Mouse (Mus musculus): ENCODE measurements around the gene Arhgap1. TPM values are rescaled to one million over a fixed set of nuclear protein-coding genes. Genes with fewer than 3 reads are reported as not detected.

Arhgap1 gene
- polyA plus RNA-seq, 1 experiment from 2014 or later, result 149 TPM

GRCm38 (mm10) chr2:91630384-91630783 is 19.3 kb upstream of the Arhgap1 start:
- H3K4me1 ChIP-seq (replicated peaks; ENCODE audit: control insufficient read depth, insufficient read depth, low read length), result no peaks in the 10 kb centered on the region
- H3K9me3 ChIP-seq (ENCODE audit: control insufficient read depth, low read length), result no peaks in the 10 kb centered on the region
- no peak for DNase-seq (ENCODE audit: low spot score)
- no peaks in the 10 kb centered on the region for H3K36me3 ChIP-seq (ENCODE audit: control insufficient read depth, insufficient read depth, low read length)
- H3K27me3 ChIP-seq (replicated peaks; ENCODE audit: control insufficient read depth, insufficient read depth, low read length), result no peaks in the 10 kb centered on the region
- no peak for ATAC-seq (replicated peaks; ENCODE audit: low FRiP score, low TSS enrichment, low read depth)
- H3K9ac ChIP-seq (ENCODE audit: low read length), result no peak overlapping the region
- no peak overlapping the region for H3K4me2 ChIP-seq (ENCODE audit: low read length)
- 90% methylated on average over 12 of the region's 12 CpGs for WGBS
- no peak overlapping the region for H3K27ac ChIP-seq (ENCODE audit: low read depth)
- H3K4me3 ChIP-seq (ENCODE audit: low read depth, low read length), result no peak overlapping the region

GRCm38 (mm10) chr2:91631826-91632225 is 17.8 kb upstream of the Arhgap1 start:
- DNase-seq (ENCODE audit: low spot score) (no peak), ATAC-seq (replicated peaks; ENCODE audit: low FRiP score, low TSS enrichment, low read depth) (no peak)
- H3K4me1 ChIP-seq (replicated peaks; ENCODE audit: control insufficient read depth, insufficient read depth, low read length), result no peaks in the 10 kb centered on the region
- H3K4me2 ChIP-seq (ENCODE audit: low read length), result no peak overlapping the region
- H3K9ac ChIP-seq (ENCODE audit: low read length), result no peak overlapping the region
- H3K36me3 ChIP-seq (ENCODE audit: control insufficient read depth, insufficient read depth, low read length), result no peaks in the 10 kb centered on the region
- no peaks in the 10 kb centered on the region for H3K27me3 ChIP-seq (replicated peaks; ENCODE audit: control insufficient read depth, insufficient read depth, low read length)
- H3K9me3 ChIP-seq (ENCODE audit: control insufficient read depth, low read length), result no peaks in the 10 kb centered on the region
- H3K4me3 ChIP-seq (ENCODE audit: low read depth, low read length), result no peak overlapping the region
- no peak overlapping the region for H3K27ac ChIP-seq (ENCODE audit: low read depth)
- WGBS, result 81% methylated on average over 5 of the region's 5 CpGs

GRCm38 (mm10) chr2:91632316-91632715 is 17.3 kb upstream of the Arhgap1 start:
- Histone ChIP-seq H3K9ac (ENCODE audit: low read length) (no peak overlapping the region), H3K27ac (ENCODE audit: low read depth) (no peak overlapping the region), H3K4me2 (ENCODE audit: low read length) (no peak overlapping the region), H3K4me1 (replicated peaks; ENCODE audit: control insufficient read depth, insufficient read depth, low read length) (no peaks in the 10 kb centered on the region), H3K4me3 (ENCODE audit: low read depth, low read length) (no peak overlapping the region), H3K27me3 (replicated peaks; ENCODE audit: control insufficient read depth, insufficient read depth, low read length) (no peaks in the 10 kb centered on the region), H3K9me3 (ENCODE audit: control insufficient read depth, low read length) (no peaks in the 10 kb centered on the region), H3K36me3 (ENCODE audit: control insufficient read depth, insufficient read depth, low read length) (no peaks in the 10 kb centered on the region)
- DNase-seq (ENCODE audit: low spot score) (no peak), ATAC-seq (replicated peaks; ENCODE audit: low FRiP score, low TSS enrichment, low read depth) (no peak)
- 78% methylated on average over 5 of the region's 5 CpGs for WGBS

- H3K27ac ChIP-seq (ENCODE audit: low read depth), result no peak overlapping the region
- H3K4me3 ChIP-seq (ENCODE audit: low read depth, low read length), result no peak overlapping the region
- H3K9ac ChIP-seq (ENCODE audit: low read length), result no peak overlapping the region
- no peaks in the 10 kb centered on the region for H3K9me3 ChIP-seq (ENCODE audit: control insufficient read depth, low read length)
- H3K4me2 ChIP-seq (ENCODE audit: low read length), result no peak overlapping the region
- H3K36me3 ChIP-seq (ENCODE audit: control insufficient read depth, insufficient read depth, low read length), result no peaks in the 10 kb centered on the region
- WGBS, result 71% methylated on average over 12 of the region's 12 CpGs
- ATAC-seq (replicated peaks; ENCODE audit: low FRiP score, low TSS enrichment, low read depth) (no peak), DNase-seq (ENCODE audit: low spot score) (no peak)
- H3K27me3 ChIP-seq (replicated peaks; ENCODE audit: control insufficient read depth, insufficient read depth, low read length), result no peaks in the 10 kb centered on the region
- no peaks in the 10 kb centered on the region for H3K4me1 ChIP-seq (replicated peaks; ENCODE audit: control insufficient read depth, insufficient read depth, low read length)
Observed at GRCm38 (mm10) chr2:91633334-91633977, 16.2 kb upstream of the Arhgap1 start.

GRCm38 (mm10) chr2:91634841-91635240 is 14.8 kb upstream of the Arhgap1 start:
- DNase-seq (ENCODE audit: low spot score), result no peak
- Histone ChIP-seq H3K4me3 (ENCODE audit: low read depth, low read length) (no peak overlapping the region), H3K36me3 (ENCODE audit: control insufficient read depth, insufficient read depth, low read length) (no peaks in the 10 kb centered on the region), H3K27me3 (replicated peaks; ENCODE audit: control insufficient read depth, insufficient read depth, low read length) (no peaks in the 10 kb centered on the region), H3K9me3 (ENCODE audit: control insufficient read depth, low read length) (no peaks in the 10 kb centered on the region), H3K4me1 (replicated peaks; ENCODE audit: control insufficient read depth, insufficient read depth, low read length) (no peaks in the 10 kb centered on the region), H3K9ac (ENCODE audit: low read length) (no peak overlapping the region), H3K27ac (ENCODE audit: low read depth) (no peak overlapping the region), H3K4me2 (ENCODE audit: low read length) (no peak overlapping the region)
- WGBS, result 80% methylated on average over 9 of the region's 9 CpGs
- ATAC-seq (replicated peaks; ENCODE audit: low FRiP score, low TSS enrichment, low read depth), result no peak

GRCm38 (mm10) chr2:91635486-91635885 is 14.2 kb upstream of the Arhgap1 start:
- no peaks in the 10 kb centered on the region for H3K27me3 ChIP-seq (replicated peaks; ENCODE audit: control insufficient read depth, insufficient read depth, low read length)
- no peak overlapping the region for H3K9ac ChIP-seq (ENCODE audit: low read length)
- ATAC-seq (replicated peaks; ENCODE audit: low FRiP score, low TSS enrichment, low read depth) (no peak), DNase-seq (ENCODE audit: low spot score) (no peak)
- no peak overlapping the region for H3K4me2 ChIP-seq (ENCODE audit: low read length)
- H3K4me3 ChIP-seq (ENCODE audit: low read depth, low read length), result no peak overlapping the region
- H3K36me3 ChIP-seq (ENCODE audit: control insufficient read depth, insufficient read depth, low read length), result no peaks in the 10 kb centered on the region
- no peaks in the 10 kb centered on the region for H3K4me1 ChIP-seq (replicated peaks; ENCODE audit: control insufficient read depth, insufficient read depth, low read length)
- no peaks in the 10 kb centered on the region for H3K9me3 ChIP-seq (ENCODE audit: control insufficient read depth, low read length)
- WGBS, result 90% methylated on average over 11 of the region's 11 CpGs
- H3K27ac ChIP-seq (ENCODE audit: low read depth), result no peak overlapping the region

GRCm38 (mm10) chr2:91636229-91636628 is 13.4 kb upstream of the Arhgap1 start, which contains the start of gene F2:
Gene F2, minus strand, starts transcription at chr2:91636414.
- Histone ChIP-seq H3K27me3 (replicated peaks; ENCODE audit: control insufficient read depth, insufficient read depth, low read length) (no peaks in the 10 kb centered on the region), H3K4me2 (ENCODE audit: low read length) (no peak within 1 kb of the TSS), H3K4me3 (ENCODE audit: low read depth, low read length) (no peak within 1 kb of the TSS), H3K27ac (ENCODE audit: low read depth) (no peak within 1 kb of the TSS), H3K4me1 (replicated peaks; ENCODE audit: control insufficient read depth, insufficient read depth, low read length) (no peaks in the 10 kb centered on the region), H3K9me3 (ENCODE audit: control insufficient read depth, low read length) (no peaks in the 10 kb centered on the region), H3K9ac (ENCODE audit: low read length) (no peak within 1 kb of the TSS), H3K36me3 (ENCODE audit: control insufficient read depth, insufficient read depth, low read length) (no peaks in the 10 kb centered on the region)
- DNase-seq (ENCODE audit: low spot score), result no peak
- 81% methylated on average over 8 of the region's 8 CpGs for whole genome bisulfite sequencing
- ATAC-seq (replicated peaks; ENCODE audit: low FRiP score, low TSS enrichment, low read depth), result no peak

GRCm38 (mm10) chr2:91636727-91637338 is 12.8 kb upstream of the Arhgap1 start:
- no peaks in the 10 kb centered on the region for H3K27me3 ChIP-seq (replicated peaks; ENCODE audit: control insufficient read depth, insufficient read depth, low read length)
- no peaks in the 10 kb centered on the region for H3K36me3 ChIP-seq (ENCODE audit: control insufficient read depth, insufficient read depth, low read length)
- H3K27ac ChIP-seq (ENCODE audit: low read depth), result no peak overlapping the region
- H3K9ac ChIP-seq (ENCODE audit: low read length), result no peak overlapping the region
- 73% methylated on average over 5 of the region's 5 CpGs for WGBS
- no peak overlapping the region for H3K4me2 ChIP-seq (ENCODE audit: low read length)
- H3K4me1 ChIP-seq (replicated peaks; ENCODE audit: control insufficient read depth, insufficient read depth, low read length), result no peaks in the 10 kb centered on the region
- no peak for DNase-seq (ENCODE audit: low spot score)
- no peak; the same call in 1 of the 2 replicates for ATAC-seq (replicated peaks; ENCODE audit: low FRiP score, low TSS enrichment, low read depth)
- no peaks in the 10 kb centered on the region for H3K9me3 ChIP-seq (ENCODE audit: control insufficient read depth, low read length)
- H3K4me3 ChIP-seq (ENCODE audit: low read depth, low read length), result no peak overlapping the region

GRCm38 (mm10) chr2:91638931-91639330 is 10.7 kb upstream of the Arhgap1 start:
- Histone ChIP-seq H3K27me3 (replicated peaks; ENCODE audit: control insufficient read depth, insufficient read depth, low read length) (no peaks in the 10 kb centered on the region), H3K9ac (ENCODE audit: low read length) (no peak overlapping the region), H3K27ac (ENCODE audit: low read depth) (no peak overlapping the region), H3K4me3 (ENCODE audit: low read depth, low read length) (no peak overlapping the region), H3K4me2 (ENCODE audit: low read length) (no peak overlapping the region), H3K4me1 (replicated peaks; ENCODE audit: control insufficient read depth, insufficient read depth, low read length) (no peaks in the 10 kb centered on the region), H3K36me3 (ENCODE audit: control insufficient read depth, insufficient read depth, low read length) (peaks cover 14% of the 10 kb centered on the region), H3K9me3 (ENCODE audit: control insufficient read depth, low read length) (no peaks in the 10 kb centered on the region)
- DNase-seq (ENCODE audit: low spot score), result no peak
- ATAC-seq (replicated peaks; ENCODE audit: low FRiP score, low TSS enrichment, low read depth), result no peak
- WGBS, result 69% methylated on average over 6 of the region's 6 CpGs
